Mouse (Mus musculus) neural tube, embryonic 14.5 days (tissue): ENCODE data around the gene Ifnar1. TPM values are rescaled to one million over a fixed set of nuclear protein-coding genes. Genes with fewer than 3 reads are reported as not detected.

Experiments used
- ATAC-seq: fragments of 200-750 bp; cut with Nextera tagmentation; 2 replicates; pipeline ENCODE4 v1.8.0; 2017; ENCODE audit warnings: low read depth, mild to moderate bottlenecking, moderate TSS enrichment, moderate library complexity
- H3K27ac ChIP-seq: fragments of 300-500 bp; sonication (generic); 2 replicates; pipeline ENCODE4 v1.5.1; 2014; ENCODE audit warnings: low read depth, mild to moderate bottlenecking, control low read depth, low read length, moderate library complexity, mixed read lengths
- H3K27me3 ChIP-seq: fragments of 300-500 bp; sonication (generic); 2 replicates; pipeline ENCODE4 v1.6.1; 2014; ENCODE audit warnings: low read length; ENCODE audit not compliant: control insufficient read depth, insufficient read depth
- H3K36me3 ChIP-seq: fragments of 300-500 bp; sonication (generic); 2 replicates; pipeline ENCODE4 v1.6.1; 2014; ENCODE audit warnings: low read length, mixed read lengths; ENCODE audit not compliant: control insufficient read depth, insufficient read depth
- H3K4me1 ChIP-seq: fragments of 300-500 bp; sonication (generic); 2 replicates; pipeline ENCODE4 v1.6.1; 2014; ENCODE audit warnings: low read length; ENCODE audit not compliant: control insufficient read depth, insufficient read depth
- H3K4me2 ChIP-seq: fragments of 300-500 bp; sonication (generic); 2 replicates; pipeline ENCODE4 v1.6.1; 2014; ENCODE audit warnings: mild to moderate bottlenecking, low read depth, low read length, control low read depth
- H3K4me3 ChIP-seq: fragments of 300-500 bp; sonication (generic); 2 replicates; pipeline ENCODE4 v1.5.1; 2014; ENCODE audit warnings: low read depth, low read length, control low read depth, mixed read lengths
- H3K9ac ChIP-seq: fragments of 300-500 bp; sonication (generic); replicated peaks from 2 replicates; pipeline ENCODE4 v1.6.1; 2014; ENCODE audit warnings: low read depth, mild to moderate bottlenecking, control low read depth, low read length, mixed read lengths
- H3K9me3 ChIP-seq: fragments of 300-500 bp; sonication (generic); 2 replicates; pipeline ENCODE4 v1.6.1; 2016; ENCODE audit warnings: low read length; ENCODE audit not compliant: control insufficient read depth
- WGBS: fragments of 180-500 bp; shearing (Covaris S2); extraction: QIAGEN DNeasy Blood & Tissue Kit; methylation state at CpG from one replicate; pipeline ENCODE4 v1.1.7; 2014; 5-methylcytosine and 5-hydroxymethylcytosine counted together
- polyA plus RNA-seq: library from polyadenylated mRNA; unstranded; fragments of >200 nt; fragmentation: Nextera tagmentation; extraction: Ambion mirVana; gene quantifications from 2 replicates; pipeline ENCODE4 v1.2.1, GENCODE M21; 2014

Ifnar1 gene
- polyA plus RNA-seq, 1 experiment from 2014 or later, result 48.3 TPM

GRCm38 (mm10) chr16:91537065-91537464, 52.0 kb downstream of the Ifnar1 start:
- no peaks in the 10 kb centered on the region for H3K9me3 ChIP-seq
- ATAC-seq, result no peak
- H3K4me3 ChIP-seq, result no peak overlapping the region
- H3K27me3 ChIP-seq, result no peaks in the 10 kb centered on the region
- H3K4me1 ChIP-seq, result no peaks in the 10 kb centered on the region
- no peak overlapping the region for H3K9ac ChIP-seq
- H3K4me2 ChIP-seq, result no peak overlapping the region
- 78% methylated on average over 3 of the region's 3 CpGs for WGBS
- H3K27ac ChIP-seq, result no peak overlapping the region
- H3K36me3 ChIP-seq, result no peaks in the 10 kb centered on the region

GRCm38 (mm10) chr16:91538051-91538450, 53.0 kb downstream of the Ifnar1 start:
- ATAC-seq, result no peak
- H3K4me3 ChIP-seq, result no peak overlapping the region
- 90% methylated on average over 6 of the region's 6 CpGs for WGBS
- no peaks in the 10 kb centered on the region for H3K9me3 ChIP-seq
- no peaks in the 10 kb centered on the region for H3K36me3 ChIP-seq
- no peak overlapping the region for H3K9ac ChIP-seq
- no peak overlapping the region for H3K4me2 ChIP-seq
- H3K27me3 ChIP-seq, result no peaks in the 10 kb centered on the region
- H3K27ac ChIP-seq, result no peak overlapping the region
- no peaks in the 10 kb centered on the region for H3K4me1 ChIP-seq

GRCm38 (mm10) chr16:91538513-91538912, 53.5 kb downstream of the Ifnar1 start:
- Histone ChIP-seq H3K27me3 (no peaks in the 10 kb centered on the region), H3K9me3 (no peaks in the 10 kb centered on the region), H3K4me3 (no peak overlapping the region), H3K9ac (no peak overlapping the region), H3K4me1 (no peaks in the 10 kb centered on the region), H3K36me3 (no peaks in the 10 kb centered on the region), H3K27ac (no peak overlapping the region), H3K4me2 (no peak overlapping the region)
- ATAC-seq, result no peak
- WGBS, result 75% methylated on average over 9 of the region's 9 CpGs

- Histone ChIP-seq H3K36me3 (no peaks in the 10 kb centered on the region), H3K9ac (no peak overlapping the region), H3K4me3 (no peak overlapping the region), H3K27me3 (no peaks in the 10 kb centered on the region), H3K27ac (no peak overlapping the region), H3K4me1 (no peaks in the 10 kb centered on the region), H3K9me3 (no peaks in the 10 kb centered on the region), H3K4me2 (peak overlapping the region; percentile 27; the same call in 1 of the 2 replicates)
- no peak; the same call in 1 of the 2 replicates for ATAC-seq
- WGBS, result 41% methylated on average over 10 of the region's 10 CpGs
These were observed 56.6 kb downstream of the Ifnar1 start for GRCm38 (mm10) chr16:91541573-91542081.

GRCm38 (mm10) chr16:91543619-91544018, 58.6 kb downstream of the Ifnar1 start:
- WGBS, result 94% methylated on average over 1 of the region's 1 CpGs
- H3K27ac ChIP-seq, result no peak overlapping the region
- no peak for ATAC-seq

GRCm38 (mm10) chr16:91545597-91546281, 60.7 kb downstream of the Ifnar1 start:
- WGBS, result 70% methylated on average over 10 of the region's 10 CpGs
- peaks cover 15% of the 10 kb centered on the region for H3K4me1 ChIP-seq
- H3K9me3 ChIP-seq, result no peaks in the 10 kb centered on the region
- no peaks in the 10 kb centered on the region for H3K27me3 ChIP-seq
- H3K27ac ChIP-seq, result no peak overlapping the region
- no peak overlapping the region for H3K4me3 ChIP-seq
- H3K4me2 ChIP-seq, result no peak overlapping the region
- no peaks in the 10 kb centered on the region for H3K36me3 ChIP-seq
- ATAC-seq, result no peak
- no peak overlapping the region for H3K9ac ChIP-seq

More at GRCm38 (mm10) chr16:91543619-91544018, 58.6 kb downstream of the Ifnar1 start:
- peaks cover 10% of the 10 kb centered on the region for H3K4me1 ChIP-seq
- no peak overlapping the region for H3K4me2 ChIP-seq
- no peak overlapping the region for H3K4me3 ChIP-seq
- H3K9ac ChIP-seq, result no peak overlapping the region
- no peaks in the 10 kb centered on the region for H3K9me3 ChIP-seq
- H3K36me3 ChIP-seq, result no peaks in the 10 kb centered on the region
- no peaks in the 10 kb centered on the region for H3K27me3 ChIP-seq

- Histone ChIP-seq H3K9me3 (no peaks in the 10 kb centered on the region), H3K4me3 (peak overlapping the region; percentile 95), H3K27me3 (no peaks in the 10 kb centered on the region), H3K9ac (peak overlapping the region; percentile 98), H3K4me2 (peak overlapping the region; percentile 72), H3K4me1 (peaks cover 15% of the 10 kb centered on the region), H3K36me3 (no peaks in the 10 kb centered on the region), H3K27ac (no peak overlapping the region)
- peak; percentile 45 for ATAC-seq
- WGBS, result 8% methylated on average over 14 of the region's 14 CpGs
These were observed 61.4 kb downstream of the Ifnar1 start for GRCm38 (mm10) chr16:91546391-91546835.

GRCm38 (mm10) chr16:91546836-91547741, 62.1 kb downstream of the Ifnar1 start, which contains the start of gene Ifngr2:
TSS of gene Ifngr2 (plus strand) at chr16:91547072.
- WGBS, result 1% methylated on average over 61 of the region's 74 CpGs
- peak within 1 kb of the TSS; percentile 98 for H3K9ac ChIP-seq
- peak; percentile 87 for ATAC-seq
- H3K9me3 ChIP-seq, result no peaks in the 10 kb centered on the region
- no peaks in the 10 kb centered on the region for H3K36me3 ChIP-seq
- H3K27ac ChIP-seq, result peak within 1 kb of the TSS; percentile 69; the same call in 1 of the 2 replicates
- peak within 1 kb of the TSS; percentile 95 for H3K4me3 ChIP-seq
- peak within 1 kb of the TSS; percentile 72 for H3K4me2 ChIP-seq
- H3K4me1 ChIP-seq, result peaks cover 15% of the 10 kb centered on the region
- H3K27me3 ChIP-seq, result no peaks in the 10 kb centered on the region
